Mouse (Mus musculus) liver, embryonic 14 days (tissue): ENCODE measurements around the gene Pdhb. TPM values are rescaled to one million over a fixed set of nuclear protein-coding genes. Genes with fewer than 3 reads are reported as not detected.

ENCODE experiments used
- polyA plus RNA-seq: library from polyadenylated mRNA; depleted of rRNA; stranded (reverse); fragments of >200 nt; gene quantifications from 2 replicates; pipeline ENCODE4 v1.2.3, GENCODE M21; 2012; rRNA removed

Pdhb gene
- 84.3 and 86.3 TPM in 2 replicates for polyA plus RNA-seq

GRCm38 (mm10) chr14:8172507-8173410 lies at the start of gene Pdhb:
Gene Pdhb (minus strand): TSS chr14:8173025.

DNA sequence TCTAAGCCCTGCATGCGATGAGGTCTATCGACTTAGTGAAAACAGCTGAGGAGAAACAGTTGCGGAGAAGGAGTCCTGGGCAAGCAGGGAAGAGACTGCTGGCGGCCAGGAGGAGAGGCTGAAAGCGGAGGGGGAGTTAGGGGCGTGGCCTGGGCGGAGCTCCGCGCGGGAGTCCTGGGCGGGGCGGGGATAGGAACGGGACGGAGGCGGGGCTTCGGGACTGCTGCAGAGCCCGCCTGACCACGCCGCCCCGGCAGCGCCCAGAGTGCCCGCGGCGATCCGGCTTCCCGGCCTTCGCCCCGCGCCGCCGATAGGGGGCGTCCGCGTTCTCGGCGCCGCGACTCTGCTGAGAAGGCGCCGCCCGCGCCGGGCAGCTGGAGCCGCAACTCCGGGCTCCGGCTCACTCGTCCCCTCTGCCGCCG lies 41.0 kb upstream of the Pdhb start, which contains the start of gene Kctd6:
TSS of gene Kctd6 (plus strand) at position 338 of the 422 bp plus-strand sequence.

Other genes with a start within 250 kb of the Pdhb start
- gene Gm45521, start 215.7 kb downstream of the Pdhb start, polyA plus RNA-seq: not detected in 2 replicates
- 0.64 and 0.71 TPM in 2 replicates for gene Dnase1l3, start 178.5 kb downstream of the Pdhb start, polyA plus RNA-seq
- gene Abhd6, start 170.1 kb downstream of the Pdhb start, polyA plus RNA-seq: 3.5 and 3.9 TPM in 2 replicates
- gene Rpp14, start 92.7 kb downstream of the Pdhb start, polyA plus RNA-seq: 10.8 and 10.9 TPM in 2 replicates
- gene Pxk, start 74.8 kb downstream of the Pdhb start, polyA plus RNA-seq: 7.0 and 7.5 TPM in 2 replicates
- 3.1 and 4.4 TPM in 2 replicates for gene Kctd6, start 41.1 kb upstream of the Pdhb start, polyA plus RNA-seq
- gene Acox2, start 86.3 kb upstream of the Pdhb start, polyA plus RNA-seq: 15.9 and 20.2 TPM in 2 replicates
- gene Fam107a, start 145.0 kb upstream of the Pdhb start, polyA plus RNA-seq: 0.05 and 0.08 TPM in 2 replicates
- gene Oit1, start 205.7 kb upstream of the Pdhb start, polyA plus RNA-seq: not detected in 2 replicates